Mouse (Mus musculus) megakaryocyte progenitor cell, adult 5-6 weeks (primary cell): ENCODE data around the gene Smoc1. TPM values are rescaled to one million over a fixed set of nuclear protein-coding genes. Genes with fewer than 3 reads are reported as not detected.

Experiments used
- ATAC-seq: replicated peaks from 2 replicates; pipeline ENCODE4 v1.8.0; 2016; ENCODE audit warnings: mild to moderate bottlenecking, moderate TSS enrichment, inconsistent platforms; ENCODE audit not compliant: poor library complexity
- total RNA-seq, 2 experiments: library from RNA; stranded (forward) in 1 of 2; stranded (reverse) in 1 of 2; fragments of 157-497, 149-512 nt in 1 of 2; fragments of 200-1000 nt in 1 of 2; gene quantifications; 2 replicates each; pipeline versions ENCODE4 v1.2.3 to v1.2.4; 2015 to 2017

Smoc1 gene
- total RNA-seq, 2 experiments from 2014 or later = 0.54 to 1.7 TPM

DNA sequence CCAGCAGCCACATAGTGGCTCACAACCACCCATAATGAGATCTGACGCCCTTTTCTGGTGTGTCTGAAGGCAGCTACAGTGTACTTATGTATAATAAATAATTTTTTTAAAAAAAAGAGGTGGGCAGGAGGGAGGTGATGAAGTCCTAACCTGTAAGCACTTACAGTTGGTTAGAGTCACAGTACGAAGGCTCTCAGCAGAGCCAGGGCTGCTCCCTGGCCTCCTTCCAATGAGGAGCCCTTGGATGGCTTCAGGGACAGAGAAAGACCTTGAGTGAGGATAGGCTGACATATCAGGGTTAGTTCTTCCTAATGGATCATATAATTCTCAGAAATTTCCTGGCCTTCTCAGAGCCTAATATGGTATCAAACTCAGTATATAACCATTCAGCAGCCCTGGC is 134.7 kb downstream of the Smoc1 start:
- ATAC-seq = no peak

DNA sequence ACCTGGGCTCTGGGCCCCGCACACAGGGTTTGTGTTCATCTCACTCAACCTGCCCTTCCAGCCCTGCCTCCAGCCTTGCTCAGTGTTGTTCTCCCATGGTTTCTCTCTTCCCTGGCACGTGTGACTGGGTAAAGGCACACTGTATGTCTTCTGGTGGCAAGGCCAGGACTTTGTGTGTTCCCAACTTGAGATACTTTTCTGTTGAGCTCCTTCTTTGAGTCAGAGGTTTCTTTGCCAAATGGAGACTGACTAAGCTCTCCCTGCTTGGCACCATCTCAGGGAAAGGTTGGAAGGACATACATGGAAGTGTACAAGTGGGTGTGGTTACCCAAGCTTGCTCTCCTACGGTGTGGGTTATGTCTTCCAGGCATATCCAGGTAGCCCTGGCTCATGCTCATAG is 136.5 kb downstream of the Smoc1 start:
- no peak for ATAC-seq

DNA sequence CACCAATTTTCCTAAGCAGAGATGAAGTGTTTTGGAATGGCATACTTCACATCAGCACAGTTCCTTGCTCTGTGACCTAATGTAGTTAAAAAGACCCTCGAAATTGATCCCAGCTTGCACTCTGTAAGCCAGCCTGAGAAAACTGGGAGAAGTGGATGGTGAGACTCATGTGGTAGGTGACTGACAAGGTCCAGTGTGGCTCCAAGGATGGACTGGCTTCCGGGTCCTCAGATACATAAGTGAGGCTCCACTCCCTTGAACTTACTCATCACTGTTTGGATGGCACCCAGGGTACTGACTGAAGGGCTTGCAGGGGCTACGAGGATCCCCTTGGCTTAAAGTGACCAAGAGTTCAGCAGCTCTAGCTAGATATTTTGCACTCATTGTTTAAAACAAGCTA is 137.0 kb downstream of the Smoc1 start:
- ATAC-seq = no peak

DNA sequence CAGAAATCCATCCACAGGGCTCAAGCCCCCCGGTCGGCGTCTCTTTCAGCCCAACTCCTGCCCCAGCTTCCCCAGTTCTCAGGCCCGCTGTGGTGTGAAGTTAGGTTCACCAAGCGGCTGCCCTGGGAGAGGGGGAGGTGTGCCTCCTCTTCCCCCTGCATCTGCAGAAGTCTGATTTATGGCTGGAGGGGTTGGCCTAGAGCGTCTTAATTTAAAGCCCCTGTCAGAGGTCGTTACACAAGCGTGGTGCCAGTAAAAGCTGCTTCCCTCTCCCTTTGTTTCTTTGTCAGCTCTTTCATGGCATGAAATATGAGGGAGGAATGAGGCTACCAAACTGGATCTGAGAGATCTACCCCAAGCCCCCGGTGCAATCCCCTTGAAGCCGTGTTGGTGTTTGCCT is 139.5 kb downstream of the Smoc1 start:
- no peak for ATAC-seq

DNA sequence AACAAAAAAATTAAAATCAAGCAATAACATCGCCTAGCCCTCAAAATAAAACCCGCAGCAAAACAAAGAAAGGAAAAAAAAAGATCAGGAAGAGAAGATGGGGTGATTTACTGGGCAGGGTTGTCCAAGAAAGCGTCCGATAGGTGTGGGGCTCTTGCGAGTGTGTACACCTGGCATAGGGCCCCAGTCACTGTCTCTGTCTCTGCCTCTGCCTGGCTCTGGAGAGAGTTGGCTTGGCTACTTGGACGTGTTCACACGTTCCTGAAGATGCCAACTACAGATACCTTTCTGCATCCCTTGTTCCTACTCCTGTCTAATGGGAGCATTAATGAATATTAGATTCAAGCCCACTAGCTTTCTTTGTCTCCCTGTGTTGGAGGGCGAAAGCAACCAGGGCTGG is 140.0 kb downstream of the Smoc1 start:
- ATAC-seq = no peak

DNA sequence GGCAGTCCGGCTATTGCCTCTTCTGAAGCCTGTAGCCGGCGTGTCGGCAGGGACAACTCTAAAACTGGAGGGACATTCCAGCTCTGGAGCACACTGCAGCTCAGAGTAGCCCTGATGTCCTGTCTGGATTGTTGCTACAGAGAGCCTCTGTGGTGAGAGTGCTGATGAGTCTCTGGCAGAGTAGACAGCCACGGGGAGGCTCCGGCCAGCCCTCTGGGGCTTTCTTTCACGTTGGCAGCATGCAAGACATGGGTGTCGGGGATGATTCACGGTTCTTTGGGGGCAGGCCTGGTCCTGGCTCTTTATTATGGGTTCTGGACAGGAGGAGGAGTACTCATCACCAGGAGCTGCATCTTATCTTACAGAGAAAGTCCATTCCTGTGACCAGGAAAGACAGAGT is 140.5 kb downstream of the Smoc1 start:
- no peak for ATAC-seq

DNA sequence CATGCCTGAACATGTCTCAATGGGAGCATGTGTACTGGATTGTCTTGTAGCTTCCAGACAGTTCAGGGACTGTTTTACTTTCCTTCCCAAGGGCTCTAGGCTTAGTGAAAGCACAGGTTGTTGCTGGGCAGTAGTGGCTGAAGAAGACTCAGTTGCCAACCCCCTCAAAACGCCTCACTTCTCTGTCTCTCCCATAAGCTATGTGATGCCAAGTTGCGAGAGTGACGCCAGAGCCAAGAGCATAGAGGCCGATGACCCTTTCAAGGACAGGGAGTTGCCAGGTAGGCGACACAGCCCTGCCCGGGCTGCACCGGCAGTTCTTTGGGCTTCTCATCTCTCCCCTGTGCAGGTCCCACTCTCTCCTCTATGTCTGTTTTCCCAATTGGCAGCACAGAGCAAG is 141.4 kb downstream of the Smoc1 start:
- no peak for ATAC-seq

DNA sequence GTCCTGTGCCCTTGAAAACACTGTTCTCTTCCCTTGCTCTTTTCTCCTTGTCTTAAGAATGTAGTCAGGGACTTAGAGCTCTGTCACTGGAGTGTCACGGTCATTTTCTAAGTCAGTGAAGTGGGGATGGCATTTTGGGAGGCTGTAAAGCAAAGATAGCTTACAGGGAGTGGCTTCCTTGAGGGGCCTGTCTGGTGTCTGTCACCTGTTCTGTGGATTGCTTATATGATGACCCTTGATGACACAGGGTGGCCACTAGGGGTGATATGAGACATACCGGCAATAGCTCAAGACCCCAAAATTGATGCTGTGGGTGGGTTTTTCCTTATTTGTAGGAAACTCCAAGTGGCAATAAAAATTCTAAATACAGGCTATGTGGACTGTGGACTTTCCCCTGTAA is 141.9 kb downstream of the Smoc1 start:
- 0 out of 2 replicates have a peak, but pooled peaks have one; percentile 46 for ATAC-seq

DNA sequence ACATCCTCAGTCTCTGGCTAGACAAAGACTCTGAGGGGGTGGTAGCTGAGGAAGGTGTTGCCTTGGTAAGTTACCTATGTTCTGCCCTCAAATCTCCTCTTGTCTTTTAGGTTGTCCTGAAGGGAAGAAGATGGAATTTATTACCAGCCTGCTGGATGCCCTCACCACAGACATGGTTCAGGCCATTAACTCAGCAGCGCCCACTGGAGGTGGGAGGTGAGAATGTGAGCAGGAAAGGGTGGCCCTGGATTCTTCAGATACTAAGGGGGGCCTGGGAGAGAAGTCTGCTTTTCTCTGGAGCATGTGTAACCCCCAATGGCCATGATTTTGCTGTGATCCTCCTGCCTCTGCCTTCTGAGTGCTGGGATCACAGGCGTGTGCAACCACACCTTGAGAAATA is 143.5 kb downstream of the Smoc1 start:
- ATAC-seq = 0 out of 2 replicates have a peak, but pooled peaks have one; percentile 29

DNA sequence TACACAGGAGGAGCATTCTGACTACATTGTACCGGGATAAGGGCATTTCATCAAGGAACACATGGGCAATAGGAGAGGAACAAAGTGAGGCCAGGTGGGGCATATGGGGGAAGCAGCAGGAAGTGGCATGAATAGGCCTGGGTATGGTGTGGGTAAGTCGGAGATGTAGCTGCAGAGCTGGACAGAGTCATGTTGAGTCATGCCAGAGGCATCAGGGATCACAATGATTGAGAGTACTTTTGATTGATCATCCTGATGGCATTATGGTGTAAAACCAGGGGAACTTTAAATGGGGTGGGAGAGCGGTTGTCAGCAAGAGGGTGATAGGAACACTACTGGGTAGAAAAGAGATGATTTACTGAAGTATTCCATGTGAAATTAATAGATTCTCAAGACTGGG is 146.4 kb downstream of the Smoc1 start:
- ATAC-seq = no peak

DNA sequence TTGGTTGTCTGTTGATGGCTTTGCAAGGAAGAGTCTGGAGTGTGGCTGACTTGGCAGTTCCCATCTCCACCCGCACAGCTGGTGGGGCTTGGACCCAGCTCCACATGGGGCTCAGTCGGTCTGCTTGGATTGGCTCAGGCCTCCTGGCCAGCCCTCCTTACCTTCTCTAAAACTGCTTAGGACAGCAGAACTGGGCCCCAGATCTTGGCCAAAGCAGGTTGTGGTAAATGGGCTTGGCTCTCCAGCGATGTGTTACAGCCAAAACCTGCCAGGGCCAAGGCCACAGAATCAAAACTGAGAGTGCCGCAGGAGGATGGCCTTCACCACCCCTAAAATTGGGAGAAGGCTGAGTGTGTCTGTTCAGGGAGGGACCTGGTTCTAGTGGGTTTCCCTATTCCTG is 147.3 kb downstream of the Smoc1 start:
- no peak for ATAC-seq

DNA sequence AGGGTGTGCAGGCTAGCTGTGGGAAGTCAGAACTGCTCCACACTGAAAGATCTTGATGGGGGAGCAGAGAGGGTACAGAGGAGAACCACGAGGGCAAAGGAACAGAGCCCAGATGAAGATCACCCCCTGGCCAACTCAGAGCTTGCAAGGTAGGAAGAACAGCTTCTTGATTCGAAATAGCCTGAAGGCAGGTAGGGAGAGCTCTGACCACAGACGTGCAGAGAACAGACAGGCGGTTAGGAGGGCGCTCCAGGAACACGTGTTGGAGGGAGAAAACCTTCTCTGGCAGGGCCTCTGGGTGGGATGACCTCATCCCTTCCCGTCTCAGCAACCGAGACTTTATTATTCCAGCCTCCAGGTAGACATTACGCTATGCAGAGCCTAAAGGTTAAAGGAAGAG is 148.6 kb downstream of the Smoc1 start:
- ATAC-seq = no peak

DNA sequence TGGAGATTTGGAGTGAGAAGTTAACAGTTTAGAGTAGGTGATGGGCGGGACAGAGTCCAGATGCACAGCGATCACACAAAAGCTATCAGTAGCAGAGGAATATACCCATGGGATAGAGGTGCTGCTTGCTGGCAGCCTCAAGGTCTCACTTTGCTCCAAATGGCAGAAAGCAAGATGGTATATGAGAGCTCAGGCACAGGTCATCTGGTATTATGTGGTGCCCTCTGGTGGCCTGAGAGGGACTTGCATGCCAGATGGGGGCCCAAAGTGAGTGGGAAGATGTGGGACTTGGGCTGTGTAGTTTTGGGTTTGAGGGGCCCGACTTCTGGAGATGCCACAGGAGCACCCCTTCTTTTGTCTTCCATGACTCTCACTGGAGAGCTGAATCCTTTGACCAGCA is 155.5 kb downstream of the Smoc1 start:
- ATAC-seq = peak; percentile 81

DNA sequence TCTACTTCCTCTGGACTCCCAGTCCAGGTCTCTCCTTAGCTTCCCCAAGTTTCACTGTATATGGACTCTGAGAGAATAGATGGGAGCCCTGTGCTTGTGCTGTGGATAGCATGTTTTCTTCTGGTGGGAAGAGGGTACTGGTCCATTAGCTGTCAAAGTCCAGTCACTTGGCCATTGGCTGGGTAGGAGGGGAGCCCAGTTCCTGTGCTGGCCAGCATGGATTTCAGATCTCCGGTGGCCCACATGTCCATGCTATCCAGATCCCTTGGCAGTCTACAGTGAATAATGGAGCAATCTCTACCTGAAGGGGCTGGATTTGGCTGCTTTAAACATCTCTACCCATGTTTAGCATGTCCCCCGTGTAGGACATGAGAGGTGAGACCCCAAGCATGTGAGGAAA is 158.4 kb downstream of the Smoc1 start:
- ATAC-seq = no peak

DNA sequence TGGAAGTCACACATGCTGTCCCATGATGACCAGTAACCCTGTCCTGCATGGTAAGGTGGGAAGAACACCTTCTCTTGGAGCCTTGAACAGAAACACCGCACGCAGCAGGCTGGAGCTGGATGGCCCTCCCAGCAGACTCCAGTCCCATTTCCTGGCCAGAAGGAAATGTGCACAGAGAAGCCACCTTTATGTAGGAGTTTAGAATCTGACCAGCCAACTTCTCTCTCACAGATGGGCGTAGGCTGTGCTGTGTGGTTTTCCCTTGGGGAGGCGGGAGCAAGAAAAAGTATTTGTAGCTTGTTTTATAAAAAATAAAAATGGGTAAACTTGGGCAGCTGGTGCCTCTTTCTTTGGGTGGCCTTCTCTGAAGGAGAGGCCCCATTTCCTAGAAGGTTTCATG is 159.5 kb downstream of the Smoc1 start:
- ATAC-seq = no peak

DNA sequence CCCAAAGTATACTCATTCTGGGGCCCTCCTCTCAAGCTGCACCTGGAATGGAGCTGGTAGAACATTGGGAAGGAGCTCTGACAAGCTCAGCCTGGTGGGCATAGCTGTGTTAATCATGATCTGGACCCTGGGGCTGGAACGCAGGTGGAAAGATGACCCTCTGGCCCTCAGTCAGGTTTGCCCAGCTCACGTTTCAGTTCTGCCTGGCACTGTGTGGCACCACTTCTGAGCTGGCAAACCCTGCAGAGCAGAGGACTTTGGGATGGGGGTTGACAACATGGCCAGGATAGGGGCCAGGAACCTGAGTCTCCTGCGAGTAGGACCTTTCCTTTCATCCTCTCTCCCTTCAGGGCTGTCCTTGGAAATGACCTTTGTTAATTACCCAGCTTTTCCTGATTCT is 160.1 kb downstream of the Smoc1 start:
- ATAC-seq = no peak

DNA sequence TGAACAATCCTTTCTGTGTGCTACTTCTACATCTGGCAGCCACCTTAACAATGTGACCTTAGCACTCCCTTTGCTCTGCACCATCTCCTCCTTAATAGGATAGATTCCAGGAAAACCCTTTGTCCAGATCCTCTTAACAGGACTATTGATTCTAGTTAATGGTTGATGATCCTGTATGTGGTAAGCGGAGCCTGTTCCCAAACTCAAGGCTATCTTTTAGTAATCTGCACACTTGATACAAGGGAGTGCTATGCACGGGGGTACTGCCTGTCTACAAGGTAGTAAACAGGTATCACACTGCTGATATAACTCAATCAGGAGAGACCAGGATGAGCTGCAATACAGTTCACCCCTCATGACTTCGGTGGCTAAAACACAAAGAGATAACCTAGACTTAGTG is 161.8 kb downstream of the Smoc1 start:
- no peak for ATAC-seq

DNA sequence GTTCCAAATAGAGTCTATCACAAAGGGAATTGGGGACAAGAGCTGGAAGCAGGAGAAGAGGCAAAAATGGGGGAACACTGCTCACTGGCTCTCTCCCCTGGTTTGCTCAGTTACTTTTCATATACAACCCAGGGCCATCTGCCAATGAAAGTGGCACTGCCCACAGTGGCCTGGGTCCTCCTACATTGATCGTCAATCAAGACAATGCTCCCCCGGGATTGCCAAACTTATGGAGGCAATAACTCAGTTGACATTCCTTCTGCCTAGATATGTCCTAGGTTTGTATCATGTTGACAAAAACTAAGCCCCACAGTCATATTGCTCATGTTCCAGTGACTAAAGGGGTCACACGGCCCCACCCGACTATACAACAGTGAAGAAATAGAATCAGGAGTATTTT is 162.4 kb downstream of the Smoc1 start:
- no peak for ATAC-seq

DNA sequence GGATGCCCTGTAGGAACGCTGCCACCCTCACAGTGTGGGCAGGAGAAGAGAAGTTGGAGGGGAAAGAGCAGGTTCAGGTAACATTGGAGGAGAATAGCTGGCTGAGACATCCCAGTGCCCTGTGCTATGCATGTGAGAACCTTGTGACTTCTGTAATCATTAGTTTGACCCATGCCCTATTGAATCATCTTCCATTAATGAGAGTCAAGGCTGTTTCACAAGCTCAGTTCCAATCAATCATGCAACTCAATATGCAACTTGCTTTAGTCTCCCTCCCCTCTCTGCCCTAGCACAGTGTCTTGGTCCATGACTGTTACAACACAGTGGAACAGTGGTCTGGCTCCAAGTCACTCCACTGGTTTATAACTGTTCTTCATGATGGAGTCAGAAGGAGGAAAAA is 163.0 kb downstream of the Smoc1 start:
- ATAC-seq = no peak

DNA sequence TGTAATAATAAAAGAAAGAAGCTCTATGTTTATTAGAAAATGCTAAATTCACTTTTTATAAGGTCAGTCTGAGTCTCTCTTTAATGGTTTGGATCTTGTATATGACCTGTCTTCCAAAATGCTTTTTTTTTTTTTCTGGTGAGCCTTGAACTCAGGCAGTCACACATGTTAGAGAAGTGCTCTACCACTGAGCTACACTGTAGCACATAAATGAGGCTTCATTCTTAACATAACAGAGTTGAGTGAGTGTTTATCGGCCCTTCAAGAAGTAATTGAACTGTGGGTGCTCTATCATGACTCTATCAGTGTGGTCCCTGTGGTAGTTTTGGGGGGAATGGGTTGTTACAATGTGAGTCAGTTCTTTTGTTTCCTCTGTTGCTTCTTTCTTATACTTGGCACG is 167.4 kb downstream of the Smoc1 start:
- no peak for ATAC-seq

DNA sequence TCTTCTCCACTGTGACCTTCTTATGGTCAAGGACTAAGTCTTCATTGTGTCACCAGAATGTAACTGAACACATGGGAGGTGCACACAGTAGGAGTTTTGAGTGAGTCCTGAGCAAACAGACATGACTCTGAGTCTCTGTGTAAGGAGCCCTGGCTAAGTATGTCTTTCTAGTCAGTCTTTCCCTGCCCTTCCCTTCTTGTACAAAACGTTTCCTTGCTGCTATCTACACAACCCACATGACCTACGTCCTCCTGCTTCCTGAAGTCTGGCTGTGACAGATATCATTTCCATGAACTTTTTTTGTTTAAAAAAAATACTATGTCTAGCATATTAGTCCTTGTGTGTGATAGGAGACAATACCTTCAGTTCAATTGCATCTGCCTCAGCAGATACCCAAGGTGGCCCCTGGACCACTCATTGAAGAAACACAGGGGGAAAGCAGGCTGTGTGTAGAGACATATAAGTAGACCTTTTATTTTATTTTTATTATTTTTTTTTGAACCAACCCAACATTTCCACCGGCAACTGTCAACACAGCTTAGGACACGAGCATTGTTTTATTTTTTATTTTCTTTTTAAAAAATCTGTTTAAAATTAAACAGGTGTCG is 171.0 kb downstream of the Smoc1 start:
- ATAC-seq = no peak

DNA sequence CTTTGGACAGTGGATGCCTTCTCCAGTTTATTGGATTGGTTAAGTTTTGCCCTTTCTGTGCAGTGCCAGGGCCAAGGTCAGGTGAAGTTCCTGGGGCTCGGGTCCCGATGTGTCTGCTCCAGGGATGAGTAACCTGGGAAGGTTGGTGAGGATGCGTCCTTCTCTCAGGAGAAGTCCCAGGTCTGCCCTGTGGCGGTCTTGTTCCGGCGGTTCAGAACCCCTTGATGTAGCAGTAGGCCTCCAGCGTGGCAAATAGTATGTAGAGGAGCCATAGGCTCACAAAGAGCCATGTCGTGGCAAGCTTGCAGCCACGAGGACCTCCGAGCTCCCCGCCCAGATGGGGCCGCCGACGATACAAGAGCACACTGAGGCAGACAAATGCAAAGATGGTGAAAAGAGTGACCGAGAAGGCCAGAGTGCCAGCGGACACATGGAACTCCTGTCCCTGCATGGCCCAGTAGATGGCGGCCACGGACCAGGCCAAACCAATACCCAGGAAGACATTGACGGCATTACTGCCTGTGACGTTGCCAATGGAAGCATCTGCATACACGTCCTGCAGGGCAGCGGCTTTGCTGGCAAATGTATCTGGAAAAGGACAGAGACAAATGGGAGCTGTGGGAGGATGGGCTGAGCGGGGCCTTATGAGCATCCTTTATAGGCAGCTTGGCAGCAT is 172.8 kb downstream of the Smoc1 start:
- peak; percentile 55; the same call in 1 of the 2 replicates for ATAC-seq

DNA sequence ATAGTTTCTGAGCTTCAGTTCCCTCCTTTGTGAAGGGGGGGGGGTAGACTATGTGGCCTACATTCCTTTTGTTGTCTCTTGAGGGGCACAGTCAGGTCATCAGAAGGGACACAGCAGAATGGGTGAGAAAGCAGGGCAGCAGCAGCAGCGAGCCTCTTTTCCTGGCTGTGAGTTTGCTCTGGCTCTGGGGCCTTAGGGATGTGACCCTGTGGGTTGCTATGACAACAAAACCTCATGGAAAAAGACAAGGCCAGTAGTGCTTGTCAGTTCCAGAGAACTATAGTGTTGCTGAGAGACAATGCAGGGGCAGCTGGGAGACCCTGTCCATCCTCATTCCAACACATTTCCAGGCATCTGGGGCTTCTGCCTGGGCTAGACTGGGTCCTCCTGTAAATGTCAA is 176.6 kb downstream of the Smoc1 start:
- no peak for ATAC-seq
